In genomic region chr17:56514916-56515315, GRCm38 (mm10) we compare ENCODE assay signal across 26 mouse cellular contexts. TPM values are rescaled to one million over a fixed set of nuclear protein-coding genes. Genes with fewer than 3 reads are reported as not detected.
DNase-seq lines count a peak whose midpoint lies in the region; ATAC-seq and TF ChIP-seq lines count a peak whose summit lies in the region.
"Had no signal": no experiment of that assay in that cellular context is flagged by ENCODE, and none has a peak within 500 bp of the region (broad histone marks: within the 10 kb centered on the region; RNA-seq: fewer than 3 reads in every experiment).

No protein-coding gene starts in this region.

- no peak for ATAC-seq in hindbrain, embryonic 13.5 days (ENCODE audit: low FRiP score)
- ATAC-seq in hindbrain, postnatal 0 days: no peak
- no peak for ATAC-seq in forebrain, postnatal 0 days
- ATAC-seq: inflammation-experienced regulatory T-cells, adult 6 months had no signal

- H3K9ac ChIP-seq in hindbrain, embryonic 13.5 days: peak overlapping the region; percentile 29; the same call in 1 of the 2 replicates
- no peak overlapping the region for H3K9ac ChIP-seq in hindbrain, postnatal 0 days (replicated peaks; ENCODE audit: low read length)
- H3K9ac ChIP-seq in forebrain, postnatal 0 days: no peak overlapping the region
- H3K9ac ChIP-seq: embryonic facial prominence, embryonic 15.5 days; heart, embryonic 12.5 days; limb, embryonic 15.5 days; neural tube, embryonic 12.5 days; stomach, embryonic 15.5 days had no signal

- H3K4me3 ChIP-seq in hindbrain, embryonic 13.5 days: no peak overlapping the region
- no peak overlapping the region for H3K4me3 ChIP-seq in hindbrain, postnatal 0 days (ENCODE audit: low read length)
- H3K4me3 ChIP-seq in E14TG2a.4 (replicated peaks; ENCODE audit: low read length): peak overlapping the region; percentile 59; the same call in 1 of the 2 replicates
- no peak overlapping the region for H3K4me3 ChIP-seq in forebrain, embryonic 10.5 days
- H3K4me3 ChIP-seq in forebrain, postnatal 0 days (ENCODE audit: low read depth, low read length): no peak overlapping the region
- H3K4me3 ChIP-seq: embryonic facial prominence, embryonic 15.5 days; heart, embryonic 12.5 days; limb, embryonic 15.5 days; neural tube, embryonic 12.5 days; stomach, embryonic 15.5 days had no signal

- WGBS in hindbrain, embryonic 13.5 days: 44% methylated on average over 12 of the region's 12 CpGs
- 47% methylated on average over 12 of the region's 12 CpGs for WGBS in hindbrain, postnatal 0 days
- WGBS in forebrain, embryonic 10.5 days: 58% methylated on average over 12 of the region's 12 CpGs
- 37% methylated on average over 12 of the region's 12 CpGs for WGBS in forebrain, postnatal 0 days

- no peak for DNase-seq in hindbrain, postnatal 0 days (ENCODE audit: low spot score)
- DNase-seq in forebrain, embryonic 10.5 days (ENCODE audit: extremely low spot score, low spot score): no peak
- no peak for DNase-seq in forebrain, postnatal 0 days
- DNase-seq in adrenal gland, postnatal 4 days (ENCODE audit: low spot score in 2 of 2): no peak
- DNase-seq in spleen, adult 12 weeks (ENCODE audit: low spot score): no peak
- DNase-seq: heart, postnatal 14 days; kidney, adult 2 months; kidney, postnatal 25 days; lung, postnatal 14 days; right cerebral cortex, postnatal 25 days had no signal

- no peak for TF ChIP-seq CTCF in hindbrain, postnatal 0 days (IDR thresholded peaks at IDR 0.05; ENCODE audit: low read depth)
- TF ChIP-seq CTCF in E14TG2a.4 (conservative IDR thresholded peaks at IDR 0.05; ENCODE audit: low read length): no peak
- TF ChIP-seq CTCF in forebrain, postnatal 0 days (IDR thresholded peaks at IDR 0.05; ENCODE audit: low read depth): no peak

- no peaks in the 10 kb centered on the region for H3K36me3 ChIP-seq in hindbrain, embryonic 13.5 days
- no peaks in the 10 kb centered on the region for H3K36me3 ChIP-seq in hindbrain, postnatal 0 days (ENCODE audit: insufficient read depth, low read length)
- H3K36me3 ChIP-seq in E14TG2a.4 (ENCODE audit: insufficient read depth, low read length): no peaks in the 10 kb centered on the region
- no peaks in the 10 kb centered on the region for H3K36me3 ChIP-seq in forebrain, embryonic 10.5 days (replicated peaks)
- no peaks in the 10 kb centered on the region for H3K36me3 ChIP-seq in forebrain, postnatal 0 days (ENCODE audit: insufficient read depth)
- H3K36me3 ChIP-seq: embryonic facial prominence, embryonic 15.5 days; heart, embryonic 12.5 days; limb, embryonic 15.5 days; neural tube, embryonic 12.5 days; stomach, embryonic 15.5 days had no signal

- H3K4me1 ChIP-seq in hindbrain, embryonic 13.5 days (replicated peaks): peaks cover 34% of the 10 kb centered on the region
- H3K4me1 ChIP-seq in hindbrain, postnatal 0 days (ENCODE audit: insufficient read depth, low read length): peaks cover 22% of the 10 kb centered on the region
- peaks cover 45% of the 10 kb centered on the region for H3K4me1 ChIP-seq in E14TG2a.4 (replicated peaks; ENCODE audit: low read depth, low read length)
- H3K4me1 ChIP-seq in forebrain, embryonic 10.5 days: peaks cover 43% of the 10 kb centered on the region
- peaks cover 10% of the 10 kb centered on the region for H3K4me1 ChIP-seq in forebrain, postnatal 0 days (ENCODE audit: insufficient read depth)

- no peak overlapping the region for H3K4me2 ChIP-seq in hindbrain, embryonic 13.5 days
- no peak overlapping the region for H3K4me2 ChIP-seq in hindbrain, postnatal 0 days (ENCODE audit: low read depth, low read length)
- H3K4me2 ChIP-seq in forebrain, postnatal 0 days (ENCODE audit: low read depth): no peak overlapping the region
- H3K4me2 ChIP-seq: heart, embryonic 12.5 days; limb, embryonic 15.5 days; stomach, embryonic 15.5 days had no signal

- no peak overlapping the region for H3K27ac ChIP-seq in hindbrain, embryonic 13.5 days
- no peak overlapping the region for H3K27ac ChIP-seq in hindbrain, postnatal 0 days
- peak overlapping the region; percentile 81 for H3K27ac ChIP-seq in forebrain, embryonic 10.5 days
- peak overlapping the region; percentile 85; the same call in 1 of the 2 replicates for H3K27ac ChIP-seq in forebrain, postnatal 0 days (ENCODE audit: low read depth, low read length)
- H3K27ac ChIP-seq: limb, embryonic 15.5 days; neural tube, embryonic 12.5 days; stomach, embryonic 15.5 days had no signal

- H3K27me3 ChIP-seq in hindbrain, embryonic 13.5 days: peaks cover 47% of the 10 kb centered on the region
- H3K27me3 ChIP-seq in hindbrain, postnatal 0 days (ENCODE audit: insufficient read depth, low read length): peaks cover 18% of the 10 kb centered on the region
- peaks cover 80% of the 10 kb centered on the region for H3K27me3 ChIP-seq in E14TG2a.4 (ENCODE audit: insufficient read depth, low read length)
- H3K27me3 ChIP-seq in forebrain, embryonic 10.5 days (ENCODE audit: poor library complexity, severe bottlenecking): peaks cover 73% of the 10 kb centered on the region
- no peaks in the 10 kb centered on the region; the same call in 1 of the 2 replicates for H3K27me3 ChIP-seq in forebrain, postnatal 0 days (ENCODE audit: insufficient read depth, low read length)

- no peaks in the 10 kb centered on the region; the same call in 1 of the 2 replicates for H3K9me3 ChIP-seq in hindbrain, embryonic 13.5 days
- H3K9me3 ChIP-seq in hindbrain, postnatal 0 days (ENCODE audit: low read length): no peaks in the 10 kb centered on the region
- H3K9me3 ChIP-seq in E14TG2a.4 (ENCODE audit: low read length): no peaks in the 10 kb centered on the region
- peaks cover 15% of the 10 kb centered on the region for H3K9me3 ChIP-seq in forebrain, embryonic 10.5 days
- H3K9me3 ChIP-seq in forebrain, postnatal 0 days (ENCODE audit: low read length): no peaks in the 10 kb centered on the region
- H3K9me3 ChIP-seq: embryonic facial prominence, embryonic 15.5 days; limb, embryonic 15.5 days; stomach, embryonic 15.5 days had no signal

RNA-seq across cellular contexts. Expression of gene Znrf4, which starts 2.7 kb away (rescaled TPM):
- polyA plus RNA-seq in hindbrain, embryonic 13.5 days (2015; fragmentation: Nextera tagmentation; extraction: Ambion mirVana): not detected in 2 replicates
- not detected in 2 replicates for total RNA-seq in hindbrain, postnatal 0 days (2014; rRNA removed)
- polyA plus RNA-seq in hindbrain, postnatal 0 days (2015; fragmentation: Nextera tagmentation; extraction: Ambion mirVana): not detected in 2 replicates
- polyA plus RNA-seq in forebrain, embryonic 10.5 days (2016; fragmentation: Nextera tagmentation; extraction: Ambion mirVana): not detected in 2 replicates
- total RNA-seq in forebrain, postnatal 0 days (2014; rRNA removed): not detected in 2 replicates
- polyA plus RNA-seq in forebrain, postnatal 0 days (2015; fragmentation: Nextera tagmentation; extraction: Ambion mirVana): 0.13 and 0.16 TPM in 2 replicates
- total RNA-seq in adrenal gland, postnatal 4 days (2021): not detected
- total RNA-seq: adrenal gland, adult 18-20 months; gastrocnemius, adult 18-20 months; granulocyte monocyte progenitor cell, adult 5-6 weeks; heart, postnatal 14 days; layer of hippocampus, adult 8-10 months; left cerebral cortex, postnatal 25 days; megakaryocyte, adult 5-6 weeks had no signal
- polyA plus RNA-seq: C2C12; embryonic facial prominence, embryonic 15.5 days; heart, embryonic 12.5 days; inflammation-experienced regulatory T-cells, adult 6 months; limb, embryonic 15.5 days; liver, embryonic 16.5 days; neural tube, embryonic 12.5 days; stomach, embryonic 15.5 days had no signal

RNA-seq across cellular contexts. Expression of gene Ptprs, which starts 38.6 kb away (rescaled TPM):
- polyA plus RNA-seq in hindbrain, embryonic 13.5 days (2015; fragmentation: Nextera tagmentation; extraction: Ambion mirVana): 273 TPM in 2 replicates
- total RNA-seq in hindbrain, postnatal 0 days (2014; rRNA removed): 869 and 913 TPM in 2 replicates
- 196 and 198 TPM in 2 replicates for polyA plus RNA-seq in hindbrain, postnatal 0 days (2015; fragmentation: Nextera tagmentation; extraction: Ambion mirVana)
- 80.3 and 91.5 TPM in 2 replicates for polyA plus RNA-seq in forebrain, embryonic 10.5 days (2016; fragmentation: Nextera tagmentation; extraction: Ambion mirVana)
- 568 and 711 TPM in 2 replicates for total RNA-seq in forebrain, postnatal 0 days (2014; rRNA removed)
- 196 and 250 TPM in 2 replicates for polyA plus RNA-seq in forebrain, postnatal 0 days (2015; fragmentation: Nextera tagmentation; extraction: Ambion mirVana)
- 100 to 1,000 TPM; 176 to 208 TPM for total RNA-seq in adrenal gland, postnatal 4 days (2021)

RNA-seq across cellular contexts. Expression of gene Gm20219, which starts 39.3 kb away (rescaled TPM):
- 1.2 and 1.8 TPM in 2 replicates for polyA plus RNA-seq in hindbrain, embryonic 13.5 days (2015; fragmentation: Nextera tagmentation; extraction: Ambion mirVana)
- total RNA-seq in hindbrain, postnatal 0 days (2014; rRNA removed): 0.10 and 0.54 TPM in 2 replicates
- polyA plus RNA-seq in hindbrain, postnatal 0 days (2015; fragmentation: Nextera tagmentation; extraction: Ambion mirVana): 0.37 and 0.55 TPM in 2 replicates
- polyA plus RNA-seq in forebrain, embryonic 10.5 days (2016; fragmentation: Nextera tagmentation; extraction: Ambion mirVana): 1.1 and 1.3 TPM in 2 replicates
- total RNA-seq in forebrain, postnatal 0 days (2014; rRNA removed): 0.33 TPM in 1 of 2 replicates, not detected in the other
- polyA plus RNA-seq in forebrain, postnatal 0 days (2015; fragmentation: Nextera tagmentation; extraction: Ambion mirVana): 0.29 and 0.40 TPM in 2 replicates
- total RNA-seq in adrenal gland, postnatal 4 days (2021): 1 to 10 TPM; 1.4 to 1.9 TPM

Comparison
In these comparisons a context has a peak if more than half of its experiments do, and no peak if none do; other contexts are left out.
1. H3K27ac ChIP-seq: peak in forebrain, embryonic 10.5 days (single experiment) and forebrain, postnatal 0 days (single experiment); none in hindbrain, embryonic 13.5 days (single experiment) and hindbrain, postnatal 0 days (single experiment).